Mouse (Mus musculus) cortical plate, adult 2 months (tissue): ENCODE data around the gene Usp10.

Experiments used
- CTCF ChIP-seq: fragments of 200-500 bp; IDR thresholded peaks from 2 replicates; pipeline ENCODE4 v1.5.1; 2011; ENCODE audit warnings: mild to moderate bottlenecking, control low read depth, low read length; ENCODE audit not compliant: insufficient read depth; ENCODE audit errors: extremely low read depth
- POLR2A ChIP-seq: fragments of 200-500 bp; IDR thresholded peaks from 2 replicates; pipeline ENCODE4 v1.6.1; 2011; ENCODE audit warnings: mild to moderate bottlenecking, low read length, control low read depth; ENCODE audit not compliant: insufficient read depth; ENCODE audit errors: extremely low read depth

DNA sequence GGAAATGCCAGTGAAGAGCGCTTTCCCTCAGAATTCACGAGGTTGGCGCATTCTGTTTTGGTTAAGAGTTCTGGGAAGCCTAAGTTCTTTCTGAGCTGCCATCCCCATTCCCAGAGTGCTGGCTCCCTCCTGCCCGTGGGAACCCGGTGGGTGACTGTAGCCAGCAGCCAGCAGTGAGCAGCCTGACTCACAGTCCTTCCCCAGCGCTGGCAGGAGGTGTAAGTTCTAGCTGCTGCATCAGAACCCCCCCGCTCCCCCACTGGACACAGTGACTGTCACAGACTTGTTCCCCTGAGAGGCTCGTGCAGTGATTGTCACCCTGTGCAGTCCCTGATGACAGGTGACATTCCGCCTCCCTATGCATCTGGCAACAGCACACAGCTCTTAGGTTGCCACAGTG is 60.0 kb downstream of the Usp10 start:
- TF ChIP-seq CTCF (no peak), POLR2A (no peak)
